21 mouse cellular contexts compared by ENCODE assay signal in genomic region chr14:87433390-87433915, GRCm38 (mm10). TPM values are rescaled to one million over a fixed set of nuclear protein-coding genes. Genes with fewer than 3 reads are reported as not detected.
DNase-seq lines count a peak whose midpoint lies in the region; ATAC-seq and TF ChIP-seq lines count a peak whose summit lies in the region.
"Had no signal": no experiment of that assay in that cellular context is flagged by ENCODE, and none has a peak within 500 bp of the region (broad histone marks: within the 10 kb centered on the region; RNA-seq: fewer than 3 reads in every experiment).

No protein-coding gene starts in this region.

- DNase-seq in kidney, adult 11 months, result peak; percentile 24
- DNase-seq in kidney, postnatal 25 days, result no peak
- DNase-seq in kidney, adult 9 months, result peak; percentile 44
- no peak for DNase-seq in kidney, postnatal 14 days
- no peak for DNase-seq in Patski (ENCODE audit: low read depth, low spot score)
- DNase-seq in right cerebral cortex, postnatal 25 days, result no peak
- DNase-seq: adrenal gland, adult 8-10 months; adrenal gland, postnatal 14 days; adrenal gland, postnatal 36 days; cerebellum, adult 11-12 months; cerebellum, adult 2 months; cerebellum, adult 9-10 months; cerebellum, postnatal 10 days; cerebellum, postnatal 25 days had no signal

- H3K36me3 ChIP-seq in kidney, embryonic 14.5 days (ENCODE audit: control insufficient read depth, insufficient read depth, low read length), result no peaks in the 10 kb centered on the region
- H3K36me3 ChIP-seq in kidney, embryonic 16.5 days (ENCODE audit: insufficient read depth, low read length), result peaks cover 8% of the 10 kb centered on the region

- H3K4me2 ChIP-seq in kidney, embryonic 14.5 days (replicated peaks; ENCODE audit: low read depth, low read length), result no peak overlapping the region
- no peak overlapping the region for H3K4me2 ChIP-seq in kidney, embryonic 16.5 days (replicated peaks; ENCODE audit: low read depth, low read length)
- H3K4me2 ChIP-seq: embryonic facial prominence, embryonic 12.5 days; forebrain, embryonic 13.5 days; forebrain, embryonic 15.5 days had no signal

- CTCF ChIA-PET in Patski (lab: Charles Lee), result interaction anchor here (1.5 kb wide), 1 partner anchor 16 kb away, joined by 3 read pairs; no protein-coding TSS in a partner anchor

- in situ Hi-C loops in Patski (cut with MboI; ENCODE audit: low pct_unique_long_range_greater_than_20kb), result loop anchor here (25.0 kb wide), 1 partner anchor 596 kb away; no protein-coding TSS in a partner anchor

- POLR2A ChIA-PET in Patski (lab: Charles Lee), result interaction anchor here (1.6 kb wide), 1 partner anchor 17 kb away, joined by 3 read pairs; the partner anchor contains the start of gene Tdrd3

- no peaks in the 10 kb centered on the region for H3K27me3 ChIP-seq in kidney, embryonic 14.5 days (ENCODE audit: control insufficient read depth, insufficient read depth, low read length)
- no peaks in the 10 kb centered on the region for H3K27me3 ChIP-seq in kidney, embryonic 16.5 days (ENCODE audit: insufficient read depth, low read length)
- no peaks in the 10 kb centered on the region for H3K27me3 ChIP-seq in Patski
- H3K27me3 ChIP-seq: embryonic facial prominence, embryonic 12.5 days; forebrain, embryonic 13.5 days; forebrain, embryonic 15.5 days had no signal

- no peaks in the 10 kb centered on the region for H3K4me1 ChIP-seq in kidney, embryonic 14.5 days (ENCODE audit: control insufficient read depth, insufficient read depth, low read length)
- H3K4me1 ChIP-seq in kidney, embryonic 16.5 days (ENCODE audit: insufficient read depth, low read length), result peaks cover 4% of the 10 kb centered on the region; the same call in 1 of the 2 replicates
- H3K4me1 ChIP-seq: forebrain, embryonic 13.5 days; forebrain, embryonic 15.5 days had no signal

- no peak overlapping the region for H3K9ac ChIP-seq in kidney, embryonic 14.5 days (ENCODE audit: low read depth, low read length)
- H3K9ac ChIP-seq in kidney, embryonic 16.5 days (replicated peaks; ENCODE audit: low read length), result no peak overlapping the region
- H3K9ac ChIP-seq: embryonic facial prominence, embryonic 12.5 days; forebrain, embryonic 13.5 days; forebrain, embryonic 15.5 days had no signal

- H3K4me3 ChIP-seq in kidney, embryonic 14.5 days (ENCODE audit: low read length), result no peak overlapping the region
- H3K4me3 ChIP-seq in kidney, embryonic 16.5 days (ENCODE audit: low read length), result no peak overlapping the region
- H3K4me3 ChIP-seq: embryonic facial prominence, embryonic 10.5 days; embryonic facial prominence, embryonic 12.5 days; forebrain, embryonic 13.5 days; forebrain, embryonic 15.5 days had no signal

- no peaks in the 10 kb centered on the region for H3K9me3 ChIP-seq in kidney, embryonic 14.5 days (ENCODE audit: control insufficient read depth, low read length)
- no peaks in the 10 kb centered on the region for H3K9me3 ChIP-seq in kidney, embryonic 16.5 days (ENCODE audit: low read length)
- H3K9me3 ChIP-seq: embryonic facial prominence, embryonic 10.5 days; embryonic facial prominence, embryonic 12.5 days; forebrain, embryonic 13.5 days; forebrain, embryonic 15.5 days had no signal

- no peak overlapping the region for H3K27ac ChIP-seq in kidney, embryonic 14.5 days (ENCODE audit: low read depth, low read length)
- no peak overlapping the region for H3K27ac ChIP-seq in kidney, embryonic 16.5 days (ENCODE audit: low read length)
- H3K27ac ChIP-seq: embryonic facial prominence, embryonic 10.5 days; embryonic facial prominence, embryonic 12.5 days; forebrain, embryonic 13.5 days; forebrain, embryonic 15.5 days had no signal

- no peak for ATAC-seq in kidney, embryonic 14.5 days (ENCODE audit: low FRiP score, low TSS enrichment)
- ATAC-seq in kidney, embryonic 16.5 days (ENCODE audit: low FRiP score, low TSS enrichment), result peak; percentile 57; the same call in 1 of the 2 replicates
- ATAC-seq in Patski, result peak; percentile 84
- ATAC-seq: activated CD4-positive, CD25-positive, alpha-beta regulatory T cell, adult 4 months; forebrain, embryonic 13.5 days; forebrain, embryonic 15.5 days had no signal

- 56% methylated on average over 5 of the region's 5 CpGs for WGBS in kidney, embryonic 14.5 days
- 45% methylated on average over 5 of the region's 5 CpGs for WGBS in kidney, embryonic 16.5 days

- TF ChIP-seq CTCF in Patski (IDR thresholded peaks at IDR 0.05), result no peak

RNA-seq across cellular contexts. Expression of gene Tdrd3, which starts 17.0 kb away (rescaled TPM):
- polyA plus RNA-seq in kidney, embryonic 14.5 days (2014; fragmentation: Nextera tagmentation; extraction: Ambion mirVana), result 23.1 and 33.6 TPM in 2 replicates
- polyA plus RNA-seq in kidney, embryonic 16.5 days (2015; fragmentation: Nextera tagmentation; extraction: Ambion mirVana), result 26.9 and 29.1 TPM in 2 replicates
- polyA plus RNA-seq in Patski (2021), result 29.4 TPM

Comparison
In these comparisons a context has a peak if more than half of its experiments do, and no peak if none do; other contexts are left out.
1. DNase-seq: peak in kidney, adult 11 months (single experiment) and kidney, adult 9 months (single experiment); none in kidney, postnatal 25 days (0 of 2), kidney, postnatal 14 days (single experiment), Patski (single experiment) and right cerebral cortex, postnatal 25 days (single experiment).